ENCODE assay signal across 8 mouse cellular contexts in the genomic region with DNA sequence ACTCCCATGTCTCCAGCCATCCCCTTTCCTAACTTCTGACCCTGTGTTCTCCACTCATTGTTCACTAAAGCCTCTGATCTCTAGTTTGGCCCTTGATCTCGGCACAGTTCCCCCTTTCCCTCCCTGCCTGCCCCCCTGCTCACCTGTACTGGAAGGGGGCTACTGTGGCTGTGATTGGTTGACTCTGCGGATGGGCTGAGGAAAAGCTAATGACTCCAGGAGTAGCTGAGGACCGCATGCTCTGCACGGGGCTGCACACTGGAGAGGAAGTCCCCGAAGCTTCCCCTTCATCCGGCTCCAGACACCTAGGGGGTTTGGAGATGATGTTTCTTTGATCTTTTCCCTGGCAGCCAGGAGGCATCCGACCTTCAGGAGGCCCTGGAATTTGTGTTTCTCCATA. TPM values are rescaled to one million over a fixed set of nuclear protein-coding genes. Genes with fewer than 3 reads are reported as not detected.
DNase-seq lines count a peak whose midpoint lies in the region; ATAC-seq and TF ChIP-seq lines count a peak whose summit lies in the region.

A gene (minus strand): TSS at position 277 of the 400 bp plus-strand sequence.

- no peaks in the 10 kb centered on the region for H3K27me3 ChIP-seq in megakaryocyte, embryonic 14.5 days (replicated peaks)
- no peaks in the 10 kb centered on the region for H3K27me3 ChIP-seq in forebrain, embryonic 10.5 days (ENCODE audit: poor library complexity, severe bottlenecking)
- no peaks in the 10 kb centered on the region for H3K27me3 ChIP-seq in hindbrain, embryonic 15.5 days
- no peaks in the 10 kb centered on the region for H3K27me3 ChIP-seq in myocyte (ENCODE audit: control insufficient read depth, insufficient read depth, insufficient read length)
- no peaks in the 10 kb centered on the region for H3K27me3 ChIP-seq in kidney, adult 2 months (replicated peaks; ENCODE audit: control insufficient read depth, insufficient read depth, low read length)

- H3K9ac ChIP-seq in hindbrain, embryonic 15.5 days: no peak within 1 kb of the TSS

- H3K36me3 ChIP-seq in megakaryocyte, embryonic 14.5 days (replicated peaks; ENCODE audit: low read length): peaks cover 59% of the 10 kb centered on the region
- H3K36me3 ChIP-seq in forebrain, embryonic 10.5 days (replicated peaks): no peaks in the 10 kb centered on the region
- H3K36me3 ChIP-seq in hindbrain, embryonic 15.5 days: no peaks in the 10 kb centered on the region
- H3K36me3 ChIP-seq in myocyte (ENCODE audit: control insufficient read depth, insufficient read depth): peaks cover 12% of the 10 kb centered on the region
- H3K36me3 ChIP-seq in kidney, adult 2 months (ENCODE audit: control insufficient read depth, insufficient read depth, low read length): no peaks in the 10 kb centered on the region

- WGBS in forebrain, embryonic 10.5 days: 56% methylated on average over 7 of the region's 7 CpGs
- WGBS in hindbrain, embryonic 15.5 days: 44% methylated on average over 7 of the region's 7 CpGs
- WGBS in kidney, adult 2 months: 54% methylated on average over 7 of the region's 7 CpGs

- no peak for ATAC-seq in megakaryocyte, adult 5-6 weeks (ENCODE audit: poor library complexity, severe bottlenecking)
- ATAC-seq in hindbrain, embryonic 15.5 days (ENCODE audit: low FRiP score, low read depth): no peak

- H3K4me2 ChIP-seq in hindbrain, embryonic 15.5 days: no peak within 1 kb of the TSS
- H3K4me2 ChIP-seq in myocyte (ENCODE audit: low read depth): no peak within 1 kb of the TSS

- H3K79me2 ChIP-seq in myocyte (ENCODE audit: control insufficient read depth, insufficient read depth): peaks cover 17% of the 10 kb centered on the region

- no peaks in the 10 kb centered on the region for H3K9me3 ChIP-seq in megakaryocyte, embryonic 14.5 days
- no peaks in the 10 kb centered on the region for H3K9me3 ChIP-seq in forebrain, embryonic 10.5 days
- H3K9me3 ChIP-seq in hindbrain, embryonic 15.5 days: no peaks in the 10 kb centered on the region

- H3K4me3 ChIP-seq in megakaryocyte, embryonic 14.5 days (replicated peaks): no peak within 1 kb of the TSS
- no peak within 1 kb of the TSS for H3K4me3 ChIP-seq in forebrain, embryonic 10.5 days
- no peak within 1 kb of the TSS for H3K4me3 ChIP-seq in hindbrain, embryonic 15.5 days
- no peak within 1 kb of the TSS for H3K4me3 ChIP-seq in myocyte
- no peak within 1 kb of the TSS for H3K4me3 ChIP-seq in kidney, adult 2 months (ENCODE audit: insufficient read depth, low read depth, low read length)

- H3ac ChIP-seq in myocyte (ENCODE audit: control insufficient read depth, insufficient read length): no peak within 1 kb of the TSS

- no peak for TF ChIP-seq CTCF in kidney, adult 2 months (conservative IDR thresholded peaks at IDR 0.05; ENCODE audit: insufficient read depth, insufficient read length, low read depth, low read length)

- peaks cover 31% of the 10 kb centered on the region for H3K4me1 ChIP-seq in megakaryocyte, embryonic 14.5 days
- peaks cover 28% of the 10 kb centered on the region for H3K4me1 ChIP-seq in forebrain, embryonic 10.5 days
- peaks cover 17% of the 10 kb centered on the region for H3K4me1 ChIP-seq in hindbrain, embryonic 15.5 days (replicated peaks)
- no peaks in the 10 kb centered on the region for H3K4me1 ChIP-seq in kidney, adult 2 months (ENCODE audit: control insufficient read depth, insufficient read depth, low read length)

- no peak for DNase-seq in forebrain, embryonic 10.5 days (ENCODE audit: extremely low spot score, low spot score)
- no peak for DNase-seq in adipocyte (ENCODE audit: low spot score)
- no peak for DNase-seq in kidney, adult 2 months
- no peak for DNase-seq in cerebellum, adult 9-11 months

- no peak for TF ChIP-seq POLR2A in myocyte (IDR thresholded peaks at IDR 0.05; ENCODE audit: insufficient read length, low read depth)
- no peak for TF ChIP-seq POLR2A in kidney, adult 2 months (IDR thresholded peaks at IDR 0.05; ENCODE audit: low read depth, low read length)

- H3K27ac ChIP-seq in forebrain, embryonic 10.5 days: peak within 1 kb of the TSS; percentile 31
- no peak within 1 kb of the TSS for H3K27ac ChIP-seq in hindbrain, embryonic 15.5 days (replicated peaks)
- no peak within 1 kb of the TSS for H3K27ac ChIP-seq in kidney, adult 2 months (ENCODE audit: insufficient read depth, low read depth, low read length)

TF ChIP-seq in myocyte, 11 proteins besides CTCF, POLR2A, EP300 and RAD21:
- TF ChIP-seq E2F4 (IDR thresholded peaks at IDR 0.05; ENCODE audit: insufficient read depth): no peak
- TF ChIP-seq SRF (IDR thresholded peaks at IDR 0.05; ENCODE audit: control insufficient read depth, insufficient read length, low read depth): no peak
- TF ChIP-seq CEBPB (IDR thresholded peaks at IDR 0.05; ENCODE audit: insufficient read depth, poor library complexity, severe bottlenecking): no peak
- no peak for TF ChIP-seq TCF12 (IDR thresholded peaks at IDR 0.05; ENCODE audit: insufficient read depth, poor library complexity, severe bottlenecking)
- no peak for TF ChIP-seq TCF3 (IDR thresholded peaks at IDR 0.05; ENCODE audit: insufficient read length, low read depth)
- TF ChIP-seq MAX (IDR thresholded peaks at IDR 0.05; ENCODE audit: low read depth): no peak
- TF ChIP-seq POLR2AphosphoS2 (IDR thresholded peaks at IDR 0.05; ENCODE audit: insufficient read length, low read depth): no peak
- TF ChIP-seq MYOG (IDR thresholded peaks at IDR 0.05; ENCODE audit: control insufficient read depth in 1 of 3, insufficient read depth in 1 of 3, insufficient read length in 2 of 3, low read depth in 2 of 3): no peak
- no peak for TF ChIP-seq USF1 (IDR thresholded peaks at IDR 0.05; ENCODE audit: low read depth)
- TF ChIP-seq MYOD1 (IDR thresholded peaks at IDR 0.05; ENCODE audit: control insufficient read depth in 1 of 3, insufficient read length in 2 of 3, low read depth in 2 of 3): no peak
- TF ChIP-seq REST (IDR thresholded peaks at IDR 0.05; ENCODE audit: insufficient read depth, insufficient read length): no peak

RNA-seq across cellular contexts. Expression of the gene that starts here (rescaled TPM):
- 13.4 and 13.9 TPM in 2 replicates for polyA plus RNA-seq in megakaryocyte, embryonic 14.5 days (2012; ENCODE audit: insufficient read depth, low replicate concordance)
- 36.2 and 44.1 TPM in 2 replicates for total RNA-seq in megakaryocyte, adult 5-6 weeks (2015)
- 6.2 and 10.8 TPM in 2 replicates for total RNA-seq in megakaryocyte, adult 5-6 weeks (2017)
- 25.3 and 28.4 TPM in 2 replicates for polyA plus RNA-seq in forebrain, embryonic 10.5 days (2016; fragmentation: Nextera tagmentation; extraction: Ambion mirVana)
- 47.8 and 51.3 TPM in 2 replicates for polyA plus RNA-seq in hindbrain, embryonic 15.5 days (2015; fragmentation: Nextera tagmentation; extraction: Ambion mirVana)
- 33.7 TPM for polyA plus RNA-seq in myocyte (2012; fragmentation: generic; extraction: Trizol)
- polyA plus RNA-seq in kidney, adult 2 months (2012; rRNA removed): 6.0 and 7.1 TPM in 2 replicates
